Mouse (Mus musculus) layer of hippocampus, postnatal 36 days (tissue): Measurements from ENCODE around the gene Phf21b. TPM values are rescaled to one million over a fixed set of nuclear protein-coding genes. Genes with fewer than 3 reads are reported as not detected.
"Not testable (repeated sequence)": the region's sequence is repeated elsewhere in the genome, so short reads cannot be mapped to it uniquely, and the experiment has no call there.

Experiments
- DNase-seq, 2 experiments: peaks; one replicate each; pipeline ENCODE4 v3.0.0; 2022
- total RNA-seq, 2 experiments: library from RNA; stranded (reverse); gene quantifications; 2 replicates each; pipeline ENCODE4 v1.2.3; 2021

Gene Phf21b
- total RNA-seq, result 10 to 100 TPM; 11.3 TPM

DNA sequence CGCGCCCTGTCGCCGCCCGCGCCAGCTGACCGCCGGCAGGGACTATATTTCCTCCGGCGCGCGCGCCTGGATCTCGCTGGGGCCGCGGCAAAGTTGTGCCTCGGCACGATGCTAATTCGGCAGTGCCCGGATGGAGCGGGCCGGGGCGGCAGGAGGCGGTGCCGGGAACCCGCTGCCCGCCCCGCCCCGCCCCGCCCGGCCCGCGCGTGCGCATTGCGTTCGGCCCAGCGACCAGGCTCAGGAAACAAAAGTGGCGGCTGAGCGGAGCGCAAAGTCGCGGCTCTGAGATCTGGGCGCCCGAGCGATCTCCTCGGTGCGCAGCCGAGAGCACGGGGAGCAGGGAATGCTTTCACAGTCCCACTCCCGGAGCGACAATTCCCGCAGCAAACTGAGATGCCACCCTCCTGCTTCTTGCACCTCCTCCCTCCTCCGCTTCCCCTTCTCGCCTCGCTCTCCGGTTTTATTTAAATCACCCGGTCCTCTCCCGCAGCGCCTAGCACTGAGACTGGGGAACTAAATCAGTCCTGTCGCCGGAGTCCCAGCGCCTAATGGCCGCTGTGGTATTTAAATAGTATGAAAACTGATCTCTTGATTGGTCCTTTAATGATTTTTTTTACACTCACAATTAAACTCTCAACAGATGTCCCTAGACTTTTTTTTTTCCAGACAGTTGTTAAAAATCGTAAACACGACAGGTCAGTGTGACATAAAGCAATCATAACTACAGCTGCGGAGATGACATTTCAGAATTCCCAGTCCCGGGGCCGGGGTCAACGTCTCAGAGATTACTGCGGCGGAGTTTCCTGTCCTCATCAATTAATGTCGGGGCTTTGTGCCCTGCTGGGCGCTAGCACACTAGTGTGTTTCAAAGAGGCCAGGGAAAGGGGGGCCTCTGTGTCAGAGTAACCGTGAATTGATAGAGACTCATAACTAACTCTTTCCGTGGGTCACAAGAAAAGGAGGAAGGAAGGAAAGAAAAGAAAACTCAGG, at the start of gene Phf21b:
TSS of gene Phf21b (minus strand) at position 44 of the 990 bp plus-strand sequence.
- peak; percentile 87 to 88 for DNase-seq

DNA sequence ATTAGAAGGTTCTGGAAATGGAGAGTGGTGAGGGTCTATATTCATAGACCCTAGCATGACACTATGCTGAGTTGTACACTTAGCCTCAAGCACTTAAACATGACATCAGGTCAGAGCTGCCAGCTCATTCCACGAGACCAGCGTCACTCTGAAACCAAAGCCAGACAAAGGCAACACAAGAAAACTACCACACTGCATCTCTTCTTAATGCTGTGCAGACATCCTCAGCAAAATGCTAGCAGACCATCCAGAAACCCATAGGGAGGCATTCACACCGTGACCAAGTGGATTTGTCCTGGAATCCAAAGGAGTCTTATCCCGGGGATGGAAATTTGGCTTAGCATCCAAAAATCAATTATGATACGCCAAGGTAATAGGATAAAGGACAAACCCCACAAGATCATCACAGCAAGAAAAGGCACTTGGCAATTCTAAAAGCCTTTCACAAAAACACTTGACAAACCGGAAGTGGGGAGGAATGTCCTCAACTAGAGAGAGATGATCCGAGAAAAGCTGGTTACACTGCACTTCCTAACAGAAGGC, 48.1 kb upstream of the Phf21b start:
- DNase-seq, result no peak

DNA sequence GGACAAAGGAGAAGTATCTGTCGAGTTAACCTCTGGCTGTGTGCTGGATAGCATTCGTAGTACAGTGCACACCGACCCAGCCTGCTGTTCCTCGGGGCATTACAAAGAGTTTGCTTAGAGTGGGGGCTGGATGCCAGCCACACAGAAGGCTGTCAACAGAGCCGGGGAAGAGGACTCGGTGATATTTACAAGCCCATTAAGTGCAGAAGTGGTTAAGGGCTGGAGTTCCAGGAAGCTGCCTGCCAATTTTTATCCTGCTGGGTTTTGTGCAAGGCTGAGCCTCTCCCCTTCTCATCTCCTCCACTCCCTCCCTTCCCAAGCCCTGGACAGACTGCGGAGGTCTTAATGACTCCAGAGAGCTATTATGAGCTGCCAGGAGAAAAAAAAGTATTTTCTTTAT, 42.2 kb upstream of the Phf21b start:
- no peak for DNase-seq

DNA sequence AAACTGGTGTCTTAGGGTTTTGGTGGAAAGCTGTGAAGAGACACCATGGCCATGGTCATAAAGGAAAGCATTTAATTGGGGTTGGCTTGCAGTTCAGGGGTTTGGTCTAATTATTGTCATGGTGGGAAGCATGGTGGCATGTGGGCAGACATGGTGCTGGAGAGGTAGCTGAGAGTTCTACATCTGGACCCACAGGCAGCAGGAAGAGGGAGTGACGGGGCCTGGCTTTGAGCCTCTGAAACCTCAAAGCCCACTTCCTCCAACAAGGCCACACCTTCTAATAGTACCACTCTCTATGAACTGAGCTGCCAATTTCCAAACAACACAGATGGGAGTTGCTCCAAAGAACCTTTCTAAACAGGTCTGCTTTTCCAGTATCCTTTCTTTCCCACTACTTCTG, 40.8 kb upstream of the Phf21b start:
- DNase-seq, result no peak

DNA sequence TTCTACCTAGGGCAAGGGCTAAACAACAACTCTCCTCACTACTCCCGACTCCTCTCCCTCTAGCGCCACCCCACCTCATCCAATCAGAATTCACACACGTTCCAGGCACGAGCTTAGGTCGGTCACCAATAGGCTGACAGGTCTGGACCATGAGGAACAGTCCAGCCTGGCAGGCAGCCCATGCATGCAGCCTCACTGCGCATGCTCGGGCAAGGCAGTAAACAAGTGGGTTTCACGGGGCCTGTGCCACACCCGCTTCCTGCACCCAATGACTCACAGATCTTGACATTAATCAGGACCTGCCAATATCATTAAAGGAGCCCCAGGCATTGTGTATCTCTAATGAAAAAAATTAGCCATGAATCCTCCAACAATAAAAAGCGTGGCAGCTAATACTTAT, 40.4 kb upstream of the Phf21b start:
- DNase-seq, result not testable (repeated sequence)

DNA sequence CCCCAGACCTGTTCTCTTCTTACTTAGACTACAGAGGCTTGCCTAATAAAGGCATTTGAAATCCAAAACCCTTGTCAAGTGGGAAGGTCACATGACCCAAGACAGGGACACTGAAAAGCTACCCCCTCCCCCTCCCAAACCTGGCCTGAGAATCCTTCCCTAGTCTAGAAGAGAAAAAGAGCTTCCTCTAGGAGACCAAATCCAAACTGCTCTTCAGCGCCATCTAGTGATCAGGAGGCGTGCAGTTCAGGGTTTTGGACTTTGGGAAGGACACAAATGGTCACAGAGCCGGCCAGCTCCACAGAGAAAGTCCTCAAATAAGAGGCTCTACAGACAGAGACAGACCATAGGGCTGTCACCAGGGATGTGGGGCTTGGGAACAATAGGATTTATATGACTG, 35.8 kb upstream of the Phf21b start:
- DNase-seq, result peak; percentile 43 to 60

DNA sequence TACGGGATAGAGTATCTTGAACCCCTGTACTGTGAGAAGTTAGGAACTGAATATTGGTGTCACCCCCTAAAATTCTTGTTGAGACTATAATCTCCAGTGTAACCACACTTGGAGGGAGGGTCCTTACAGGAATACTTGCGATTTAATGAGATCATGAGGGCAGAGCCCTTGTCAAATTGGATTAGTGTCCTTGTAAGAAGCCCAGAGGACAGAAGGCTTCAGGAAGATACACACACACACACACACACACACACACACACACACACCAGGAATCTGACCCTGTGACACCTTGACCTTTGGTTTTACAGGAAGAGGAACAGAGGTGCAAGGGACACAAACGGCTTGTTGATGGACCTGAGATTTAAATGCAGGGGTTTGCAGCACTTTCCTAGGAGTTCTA, 35.4 kb upstream of the Phf21b start:
- DNase-seq, result no peak

DNA sequence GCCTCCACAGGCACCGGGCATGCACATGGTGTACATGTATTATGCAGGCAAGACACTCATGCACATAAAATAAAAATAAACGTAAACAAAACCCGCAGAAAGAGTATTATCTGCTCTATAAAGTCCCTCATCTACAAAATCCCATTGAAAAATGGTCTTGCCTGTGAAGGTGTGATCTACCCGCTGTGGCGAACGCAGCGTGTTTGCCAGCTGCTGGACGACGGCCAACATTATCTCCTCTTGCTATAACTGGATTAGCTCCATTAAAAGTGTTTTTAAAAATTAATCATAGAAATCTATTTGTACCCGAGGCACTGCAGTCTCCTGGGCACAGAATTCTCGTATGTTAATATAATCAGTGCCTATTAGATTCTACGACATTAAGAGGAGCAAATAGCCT, 32.2 kb upstream of the Phf21b start:
- DNase-seq, result peak; percentile 27 to 31

DNA sequence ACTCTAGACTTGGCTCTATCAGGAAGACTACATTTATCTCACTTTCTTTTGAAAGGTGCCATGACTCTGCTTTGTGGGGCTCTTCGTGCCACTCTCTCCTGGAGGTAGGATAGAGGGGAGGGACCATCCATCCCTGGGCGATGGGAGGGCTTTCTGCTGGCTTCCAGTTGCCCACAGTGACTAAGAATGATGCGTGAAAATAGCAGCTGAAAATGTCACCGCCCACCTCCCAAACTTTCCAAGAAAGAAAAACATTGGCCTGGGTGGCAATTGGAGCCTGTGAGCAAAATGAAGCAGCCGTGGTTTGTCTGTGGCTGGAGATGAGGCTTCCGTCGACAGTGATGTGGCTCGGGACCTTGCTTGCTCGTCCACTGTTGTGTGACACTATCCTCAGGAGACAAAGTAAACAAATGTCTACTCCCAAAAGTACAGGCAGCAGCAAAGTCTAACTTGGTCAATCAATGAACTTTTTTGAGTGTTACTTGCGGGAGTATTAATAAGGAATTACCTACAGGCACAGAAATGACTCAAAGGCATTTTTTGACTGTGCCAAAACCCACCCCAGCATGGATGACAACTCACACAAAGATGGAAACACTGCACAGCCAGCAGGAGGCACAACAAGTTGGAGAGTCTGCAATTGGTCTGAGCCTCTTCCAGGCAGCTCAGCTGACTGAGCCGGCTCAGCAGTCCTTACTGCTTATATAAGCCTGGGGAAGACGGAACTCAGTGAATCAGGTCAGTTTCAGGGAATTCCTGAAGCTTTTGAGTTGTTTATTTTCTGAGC, 21.4 kb upstream of the Phf21b start:
- DNase-seq, result no peak

DNA sequence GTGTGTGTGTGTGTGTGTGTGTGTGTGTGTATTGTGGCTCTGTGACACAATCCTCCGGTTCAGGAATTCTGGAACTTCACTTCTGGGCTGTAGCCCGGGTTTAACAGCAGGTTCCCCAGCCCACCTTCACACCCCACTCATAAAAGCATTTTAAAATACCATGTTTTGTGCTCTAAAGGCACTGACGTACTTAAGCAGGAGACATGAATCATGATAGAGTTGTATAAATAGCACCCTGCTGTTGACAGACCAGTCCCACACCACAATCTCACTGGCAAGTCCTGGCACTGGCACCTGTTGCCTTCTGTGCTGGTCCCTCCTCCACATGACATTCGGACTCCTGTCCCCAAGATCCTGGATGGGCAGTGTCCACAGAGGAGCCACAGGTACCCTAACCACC, 18.0 kb upstream of the Phf21b start:
- peak in 1 of 2 experiments; percentile 14 for DNase-seq

DNA sequence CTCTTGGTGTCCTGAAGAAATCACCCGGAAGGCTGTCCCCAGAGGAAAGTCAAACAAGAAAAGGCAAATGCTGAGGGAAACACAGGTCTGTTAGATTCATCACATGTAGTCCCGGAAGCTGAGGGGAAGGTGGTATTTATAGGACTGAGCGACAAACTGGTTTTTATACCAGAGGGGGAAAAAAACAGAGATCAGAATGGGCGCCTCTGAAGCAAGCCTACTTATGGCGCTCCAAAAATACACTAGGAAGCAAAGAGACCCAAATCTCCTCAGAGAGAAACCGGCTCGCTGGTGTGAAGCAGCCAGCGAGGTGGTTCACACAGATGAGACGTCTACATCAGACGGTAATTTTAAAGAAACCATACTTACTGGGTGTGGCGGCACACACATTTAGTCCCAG, 17.2 kb upstream of the Phf21b start:
- no peak for DNase-seq

DNA sequence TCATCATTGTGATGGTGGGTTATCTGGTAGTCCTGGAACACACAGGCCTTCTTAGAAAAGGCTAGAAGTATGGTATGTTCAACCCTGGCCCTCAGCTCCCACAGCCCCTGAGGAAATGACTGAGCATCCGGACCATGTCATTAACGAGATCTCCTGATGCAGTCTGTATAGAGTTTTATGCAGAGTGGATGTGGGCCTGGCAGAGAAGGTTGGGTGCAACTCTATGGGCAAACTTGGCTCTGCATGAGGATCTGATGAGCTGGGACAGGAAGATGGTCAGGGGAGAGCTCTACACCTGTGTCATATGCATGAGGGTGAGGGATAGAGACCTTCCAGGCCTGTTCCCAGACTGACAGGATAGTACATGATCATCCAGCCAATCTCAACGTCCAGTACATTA, 16.0 kb upstream of the Phf21b start:
- no peak for DNase-seq

DNA sequence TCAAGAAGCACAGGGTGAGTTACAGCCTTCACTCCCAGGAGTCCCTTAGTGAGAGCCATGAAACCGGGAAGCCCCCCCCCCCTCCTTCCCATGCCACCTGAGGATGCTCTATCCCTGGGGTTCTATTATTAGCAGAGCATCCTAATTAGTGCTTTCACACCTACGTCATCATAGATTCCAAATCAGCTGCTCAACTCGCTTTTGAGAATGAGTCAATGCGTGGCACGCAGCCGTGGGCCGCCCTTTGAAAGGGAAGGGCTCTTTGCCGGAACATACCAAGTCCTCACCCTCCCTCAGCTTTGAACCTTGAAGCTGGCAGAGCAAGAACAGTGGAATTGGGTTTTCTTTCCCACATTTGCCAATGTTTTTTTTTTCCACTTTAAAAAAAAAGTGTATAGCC, 6.1 kb upstream of the Phf21b start:
- DNase-seq, result no peak

DNA sequence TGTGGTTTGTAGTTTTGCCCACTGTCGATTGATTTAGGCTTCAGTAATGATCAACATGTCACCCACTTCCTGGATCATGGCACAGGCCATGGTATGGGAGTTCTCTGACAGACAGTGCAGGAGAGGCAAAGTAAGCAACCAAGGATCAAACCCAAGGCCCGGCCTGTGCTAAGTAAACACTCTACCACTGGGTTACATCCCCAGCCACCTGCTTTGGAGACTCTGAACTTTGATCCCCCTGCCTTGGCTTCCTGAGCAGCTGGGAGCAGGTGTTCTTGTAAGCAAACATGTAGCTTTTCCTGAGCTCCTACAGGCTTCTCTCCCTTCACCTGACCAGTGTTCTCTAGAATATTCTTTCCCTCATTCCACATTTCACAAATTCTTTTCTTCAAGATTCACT, 1.8 kb upstream of the Phf21b start:
- no peak for DNase-seq

DNA sequence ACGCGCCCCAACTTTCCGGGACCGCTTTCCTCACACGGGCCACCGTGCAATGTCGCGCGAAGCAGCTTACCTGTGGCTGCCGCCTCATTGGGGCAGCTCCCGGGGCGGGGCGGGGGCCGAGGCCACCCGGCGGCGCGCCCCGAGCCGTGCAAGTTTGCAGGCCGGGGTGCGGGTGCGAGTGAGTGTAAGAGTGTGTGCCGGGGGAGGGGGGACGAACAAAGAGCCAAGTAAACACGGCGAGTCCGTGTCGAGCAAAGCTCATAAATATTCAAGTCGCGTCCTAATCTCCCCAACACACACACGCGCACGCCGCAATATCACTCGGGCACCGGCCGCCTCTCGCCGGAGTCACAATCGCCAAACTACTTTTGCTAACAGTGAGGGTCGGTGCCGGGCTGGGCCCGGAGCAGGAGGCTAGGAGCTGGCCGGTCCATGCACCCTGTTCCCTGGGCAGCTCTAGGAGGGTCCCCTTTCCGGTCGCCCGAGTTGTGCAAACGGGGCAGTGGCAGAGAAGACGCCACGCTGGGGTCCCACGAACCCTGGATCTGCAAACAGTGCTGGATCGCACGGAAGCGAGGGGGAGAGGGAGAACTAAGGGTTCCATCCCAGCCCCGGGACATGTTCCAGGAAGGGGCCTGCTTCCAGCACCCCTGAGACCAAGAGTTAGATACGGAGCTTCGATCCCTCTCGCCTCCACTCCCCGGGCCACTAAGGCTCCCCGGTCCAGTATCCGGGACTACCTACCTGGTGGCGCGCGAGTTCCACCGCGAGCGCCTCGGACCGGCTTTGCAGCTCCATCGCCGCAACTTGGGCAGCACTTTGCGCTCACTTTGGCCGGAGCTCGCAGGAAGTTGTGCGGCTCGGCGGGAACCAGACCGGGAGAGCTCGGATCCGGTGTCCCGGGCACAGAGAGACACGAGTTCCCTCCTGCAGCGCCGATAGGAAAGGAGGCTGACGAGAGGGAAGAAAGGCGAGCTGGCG, 638 bp downstream of the Phf21b start:
- peak; percentile 57 to 60 for DNase-seq

DNA sequence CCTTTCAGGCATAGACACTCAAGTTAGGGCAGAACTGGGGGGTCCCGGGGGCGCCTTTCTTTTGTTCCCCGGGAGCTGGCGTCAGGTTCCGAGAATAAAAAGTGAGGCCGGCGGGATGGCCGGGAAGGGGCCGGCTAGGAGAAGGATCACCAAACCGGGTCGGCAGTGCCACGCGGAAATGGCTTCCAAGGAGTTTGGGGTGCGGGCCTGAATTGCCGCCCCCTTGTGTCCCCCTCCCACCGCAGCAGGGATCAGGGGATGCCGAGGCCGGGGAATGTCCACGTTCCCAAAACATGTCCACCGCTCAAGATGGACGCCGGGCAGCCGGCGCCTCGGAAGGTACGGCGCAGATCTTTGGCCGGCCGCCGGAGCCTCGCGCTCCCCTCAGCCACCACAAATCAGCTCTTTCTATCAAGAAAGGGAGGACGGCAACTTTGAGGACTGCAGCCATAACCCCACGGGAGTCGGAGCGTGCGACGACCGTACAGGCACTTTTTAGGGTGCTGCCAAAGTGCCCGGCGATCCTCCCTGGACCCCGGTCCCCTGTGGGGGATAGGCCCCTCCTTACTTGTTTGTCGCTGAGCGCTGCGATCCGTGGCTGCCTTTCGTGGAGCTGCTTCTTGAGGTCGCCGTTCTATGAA, 1.6 kb downstream of the Phf21b start:
- DNase-seq, result peak; percentile 23 to 24

DNA sequence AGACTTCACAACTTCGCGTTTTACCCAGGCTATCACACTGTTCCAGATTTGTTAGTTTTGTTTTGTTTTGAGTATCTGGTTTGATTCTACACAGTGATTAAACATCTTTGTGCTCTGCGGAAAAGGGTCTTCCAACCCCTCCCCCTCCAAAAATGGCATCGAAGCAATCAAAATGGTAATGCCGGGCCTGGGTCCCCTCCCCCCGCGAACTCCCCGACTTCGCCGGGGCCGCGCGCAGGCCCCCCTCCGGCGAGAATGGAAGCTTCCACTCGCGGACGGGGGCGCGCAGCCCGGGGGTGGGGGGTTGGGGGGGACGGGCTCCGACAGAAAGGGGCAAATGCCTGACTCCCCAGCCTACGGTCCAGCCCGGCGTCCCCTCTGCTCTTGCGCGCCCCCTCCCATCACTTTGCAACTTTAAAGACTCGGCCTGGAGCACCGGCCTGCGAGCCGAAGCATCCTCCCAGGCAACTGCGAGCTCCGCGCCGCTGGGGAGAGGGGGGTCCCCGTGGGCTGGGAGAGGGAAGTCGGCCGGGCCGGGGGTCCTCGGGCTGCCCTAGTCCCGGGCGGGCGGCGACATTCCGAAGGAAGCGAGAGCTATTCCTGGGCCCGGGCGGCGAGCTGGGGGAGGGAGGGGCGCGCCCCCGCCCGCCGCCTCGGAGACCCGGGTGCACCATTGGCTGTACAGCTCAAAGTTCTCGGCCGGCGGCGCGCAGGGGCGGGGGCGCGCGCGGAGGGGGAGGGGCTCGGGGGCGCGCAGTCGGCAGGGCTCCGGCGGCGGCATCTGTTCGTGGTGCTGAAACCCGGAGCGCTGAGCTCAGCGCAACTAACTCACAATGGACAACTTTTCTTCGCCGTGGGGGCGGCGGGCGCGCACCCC, 2.4 kb downstream of the Phf21b start:
- DNase-seq, result peak; percentile 72 to 73

DNA sequence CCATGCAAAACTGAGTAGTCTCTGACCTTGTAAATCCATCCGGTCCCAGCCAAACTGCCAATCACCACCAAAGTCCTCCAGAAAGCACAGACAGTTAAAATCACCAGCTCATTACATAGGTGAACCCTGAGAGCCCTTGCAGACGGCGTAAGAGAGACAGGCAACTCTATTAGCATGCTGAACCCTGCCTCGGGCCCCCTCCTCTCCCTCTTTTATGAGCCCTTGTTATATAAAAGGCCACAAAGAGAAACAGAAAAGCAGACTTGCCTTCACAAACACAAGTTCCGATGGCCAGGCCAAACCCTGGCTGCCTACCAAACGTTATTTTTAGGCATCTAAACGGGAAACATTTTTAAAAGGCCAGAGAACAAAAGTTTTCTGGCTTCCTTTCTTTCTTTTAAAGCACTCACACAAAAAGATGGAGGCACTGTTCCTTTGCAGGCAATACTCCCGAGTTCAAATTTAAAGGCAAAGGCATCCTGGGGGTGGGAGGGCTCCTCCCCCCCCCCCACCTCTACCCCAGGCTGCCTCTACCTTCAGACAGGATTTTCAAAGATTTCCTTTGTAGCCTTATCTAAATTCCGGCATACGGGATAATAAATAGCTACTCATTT, 3.3 kb downstream of the Phf21b start:
- DNase-seq, result peak in 1 of 2 experiments; percentile 31

DNA sequence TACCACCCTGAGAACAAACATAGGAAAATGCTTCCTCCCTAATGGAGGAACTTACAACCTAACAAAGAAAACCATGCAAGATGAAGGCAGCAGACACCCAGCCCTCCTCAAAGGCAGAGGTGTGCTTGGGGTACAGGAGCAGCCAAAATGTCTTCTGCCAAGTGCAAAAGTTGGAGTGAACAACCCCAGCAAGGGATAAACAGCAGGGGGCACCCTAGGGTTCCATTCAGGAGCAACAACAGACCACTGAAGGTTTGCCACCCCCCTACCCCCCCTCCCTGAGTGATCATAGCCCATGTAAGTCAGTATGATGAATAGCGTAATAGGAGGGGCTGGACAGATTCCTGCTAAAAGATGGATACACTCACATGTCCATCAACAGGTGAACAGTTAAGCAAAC, 5.5 kb downstream of the Phf21b start:
- no peak for DNase-seq

DNA sequence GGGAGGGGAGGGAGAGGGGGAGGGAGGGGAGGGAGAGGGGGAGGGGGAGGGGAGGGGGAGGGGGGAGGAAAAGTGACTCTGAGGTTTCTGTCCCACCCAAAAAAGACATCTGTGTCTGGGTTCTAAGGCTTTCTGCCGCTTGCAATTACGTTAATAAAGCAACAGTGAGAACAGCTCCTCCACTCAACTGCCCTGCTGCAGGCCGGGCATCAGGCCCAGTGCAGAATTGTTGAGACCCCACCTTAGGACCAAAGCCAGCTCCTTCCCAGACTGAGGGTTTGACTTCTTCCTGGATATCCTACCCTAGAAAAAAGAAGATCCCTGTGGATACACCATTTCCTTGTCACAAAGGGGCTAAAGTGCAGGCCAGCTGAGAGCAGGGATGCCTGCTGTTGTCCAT, 9.6 kb downstream of the Phf21b start:
- DNase-seq, result no peak
